Mouse (Mus musculus) kidney, adult 2 months (tissue): ENCODE data around the gene Mc1r. TPM values are rescaled to one million over a fixed set of nuclear protein-coding genes. Genes with fewer than 3 reads are reported as not detected.
A peak's percentile ranks its signal among the peaks of the same experiment; 100 is the strongest.

Experiments
- DNase-seq: peaks from one replicate; pipeline ENCODE4 v3.0.0; 2021
- H3K27ac ChIP-seq: fragments of 200-500 bp; 2 replicates; pipeline ENCODE4 v1.5.1; 2012; ENCODE audit warnings: low read depth, low read length, control low read depth, inconsistent platforms; ENCODE audit not compliant: insufficient read depth
- H3K27me3 ChIP-seq: fragments of 200-500 bp; replicated peaks from 2 replicates; pipeline ENCODE4 v1.6.1; 2012; ENCODE audit warnings: mild to moderate bottlenecking, moderate library complexity, low read length, inconsistent platforms; ENCODE audit not compliant: control insufficient read depth, insufficient read depth
- H3K36me3 ChIP-seq: fragments of 200-500 bp; 2 replicates; pipeline ENCODE4 v1.6.1; 2012; ENCODE audit warnings: mild to moderate bottlenecking, moderate library complexity, low read length, inconsistent platforms; ENCODE audit not compliant: control insufficient read depth, insufficient read depth
- H3K4me1 ChIP-seq: fragments of 200-500 bp; 2 replicates; pipeline ENCODE4 v1.6.1; 2011; ENCODE audit warnings: low read length; ENCODE audit not compliant: control insufficient read depth, insufficient read depth
- H3K4me3 ChIP-seq: fragments of 200-500 bp; 2 replicates; pipeline ENCODE4 v1.5.1; 2011; ENCODE audit warnings: mild to moderate bottlenecking, low read depth, low read length, control low read depth; ENCODE audit not compliant: insufficient read depth
- CTCF ChIP-seq: fragments of 200-500 bp; conservative IDR thresholded peaks from 2 replicates; pipeline ENCODE4 v1.5.1; 2011; ENCODE audit warnings: low read depth, mild to moderate bottlenecking, control low read depth, low read length, moderate library complexity, mixed read lengths; ENCODE audit not compliant: insufficient read depth, insufficient read length
- POLR2A ChIP-seq: fragments of 200-500 bp; IDR thresholded peaks from one replicate; pipeline ENCODE4 v1.6.1; 2011; ENCODE audit warnings: low read depth, low read length, control low read depth
- WGBS: fragments of 180-500 bp; shearing (Covaris S2); methylation state at CpG from one replicate; pipeline ENCODE4 v1.1.7; 2018; 5-methylcytosine and 5-hydroxymethylcytosine counted together
- polyA plus RNA-seq: library from polyadenylated mRNA; depleted of rRNA; stranded (reverse); fragments of >200 nt; gene quantifications from 2 replicates; pipeline ENCODE4 v1.2.3, GENCODE M21; 2012; rRNA removed

Mc1r gene
- polyA plus RNA-seq, result not detected in 2 replicates

DNA sequence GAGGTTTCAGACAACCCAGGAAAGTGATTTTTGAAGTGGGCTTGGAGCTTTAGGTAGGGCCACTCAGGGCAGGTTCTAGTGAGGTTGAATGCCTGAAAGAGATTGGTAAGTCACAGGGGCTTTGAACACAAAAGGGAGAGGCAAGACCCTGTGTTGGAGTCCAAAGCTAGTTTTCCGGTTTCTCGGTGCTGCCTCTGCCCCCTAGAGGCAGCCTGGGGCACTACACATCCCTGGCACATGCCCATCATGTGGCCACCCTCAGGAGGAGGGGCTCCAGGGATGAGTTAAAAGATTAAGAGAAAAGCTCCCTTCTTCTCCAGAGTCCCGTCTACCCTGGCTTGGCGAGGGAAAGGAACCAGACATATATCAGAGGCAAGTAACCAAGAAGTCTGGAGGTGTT is at the start of gene Mc1r:
Gene Mc1r (plus strand): TSS at position 322 of the 400 bp plus-strand sequence.
- no peak within 1 kb of the TSS for H3K4me3 ChIP-seq
- TF ChIP-seq CTCF (peak; percentile 80), POLR2A (no peak)
- WGBS, result 14% methylated on average over 4 of the region's 4 CpGs
- H3K27ac ChIP-seq, result no peak within 1 kb of the TSS
- H3K27me3 ChIP-seq, result no peaks in the 10 kb centered on the region
- peak; percentile 64 for DNase-seq
- H3K4me1 ChIP-seq, result no peaks in the 10 kb centered on the region
- no peaks in the 10 kb centered on the region for H3K36me3 ChIP-seq

GRCm38 (mm10) chr8:123361082-123361739 is 45.7 kb upstream of the Mc1r start:
- Histone ChIP-seq H3K27me3 (no peaks in the 10 kb centered on the region), H3K36me3 (no peaks in the 10 kb centered on the region), H3K4me1 (no peaks in the 10 kb centered on the region; the same call in 1 of the 2 replicates), H3K4me3 (no peak overlapping the region), H3K27ac (no peak overlapping the region)
- peak; percentile 89 for DNase-seq
- no peak for TF ChIP-seq POLR2A
- peak; percentile 97; the same call in 1 of the 2 replicates for TF ChIP-seq CTCF
- WGBS, result 49% methylated on average over 12 of the region's 12 CpGs

DNA sequence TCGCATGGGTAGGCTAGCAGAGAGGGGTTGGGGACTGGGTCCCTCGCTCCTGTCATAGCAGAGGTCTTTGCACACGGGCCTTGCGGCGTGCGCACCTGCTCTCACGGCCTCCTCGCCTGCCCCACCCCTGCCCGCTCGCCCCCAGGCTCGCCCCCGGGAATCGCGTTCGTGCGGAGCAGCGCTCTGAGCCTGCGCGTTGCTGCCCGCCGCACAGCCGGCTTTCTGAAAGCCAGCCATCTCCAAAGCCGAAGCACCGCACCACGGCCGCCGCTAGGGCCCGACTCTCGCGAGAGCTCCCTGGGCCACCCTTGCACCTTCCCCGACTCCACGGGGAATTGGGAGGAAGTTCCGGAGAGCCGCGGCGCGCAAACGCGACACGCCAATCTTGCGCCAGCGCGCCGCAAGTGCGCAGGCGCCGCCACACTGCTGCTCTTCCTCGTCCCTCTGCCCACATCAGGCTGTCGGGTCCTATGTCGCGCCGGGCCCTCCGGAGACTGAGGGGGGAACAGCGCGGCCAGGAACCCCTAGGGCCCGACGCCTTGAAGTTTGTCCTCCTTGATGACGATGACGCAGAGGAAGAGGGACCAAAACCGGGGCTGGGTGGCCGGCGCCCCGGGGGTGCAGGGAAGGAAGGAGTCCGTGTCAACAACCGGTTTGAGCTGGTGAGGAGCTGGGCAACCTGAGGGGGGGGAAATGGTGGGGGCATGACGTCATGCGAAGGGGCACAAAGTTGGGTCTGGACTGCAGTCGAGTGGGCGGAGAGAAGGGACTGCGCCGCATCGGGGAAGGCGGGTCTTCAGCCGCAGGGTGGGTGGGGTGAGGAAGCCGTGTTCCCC is 33.3 kb upstream of the Mc1r start, which contains the start of gene Tcf25:
Gene Tcf25 (plus strand): TSS at position 351 of the 836 bp plus-strand sequence.
- WGBS, result under 1% methylated on average over 75 of the region's 75 CpGs

GRCm38 (mm10) chr8:123374239-123374578 is 32.7 kb upstream of the Mc1r start:
- WGBS, result under 1% methylated on average over 20 of the region's 20 CpGs
- H3K36me3 ChIP-seq, result no peaks in the 10 kb centered on the region
- H3K4me1 ChIP-seq, result peaks cover 5% of the 10 kb centered on the region; the same call in 1 of the 2 replicates
- TF ChIP-seq CTCF (no peak), POLR2A (peak; percentile 38)
- H3K4me3 ChIP-seq, result peak overlapping the region; percentile 76
- H3K27ac ChIP-seq, result peak overlapping the region; percentile 93
- no peaks in the 10 kb centered on the region for H3K27me3 ChIP-seq
- peak; percentile 96 for DNase-seq

More for the DNA sequence above, 33.3 kb upstream of the Mc1r start, which contains the start of gene Tcf25:
- peak within 1 kb of the TSS; percentile 93 for H3K27ac ChIP-seq
- peaks cover 5% of the 10 kb centered on the region; the same call in 1 of the 2 replicates for H3K4me1 ChIP-seq
- TF ChIP-seq CTCF, result peak; percentile 49; the same call in 1 of the 2 replicates
- peak; percentile 58 for TF ChIP-seq POLR2A
- H3K36me3 ChIP-seq, result no peaks in the 10 kb centered on the region
- peak; percentile 97 for DNase-seq
- H3K4me3 ChIP-seq, result peak within 1 kb of the TSS; percentile 76
- no peaks in the 10 kb centered on the region for H3K27me3 ChIP-seq

DNA sequence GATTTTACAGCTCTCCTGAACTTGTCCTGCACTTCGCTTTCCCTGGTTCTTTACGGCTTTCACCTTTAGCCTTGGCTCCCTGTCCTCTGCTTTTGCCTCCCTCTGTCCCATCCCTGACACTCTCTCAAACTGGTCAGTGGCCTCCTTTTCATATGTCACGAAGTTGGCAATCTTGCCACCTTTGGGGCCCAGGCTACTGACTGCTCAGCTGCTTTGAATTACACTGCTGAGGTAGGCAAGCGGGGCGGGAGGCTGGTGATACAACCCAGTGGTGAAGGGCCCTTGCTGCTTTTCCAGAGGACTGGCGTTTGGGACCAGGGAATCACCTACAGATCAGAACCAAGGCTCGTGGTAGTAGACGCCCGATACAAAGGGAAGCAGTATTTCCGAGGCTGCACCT is 31.2 kb upstream of the Mc1r start:
- peaks cover 5% of the 10 kb centered on the region; the same call in 1 of the 2 replicates for H3K4me1 ChIP-seq
- no peak overlapping the region for H3K27ac ChIP-seq
- H3K36me3 ChIP-seq, result no peaks in the 10 kb centered on the region
- no peak for TF ChIP-seq CTCF
- TF ChIP-seq POLR2A, result no peak
- H3K27me3 ChIP-seq, result no peaks in the 10 kb centered on the region
- 75% methylated on average over 10 of the region's 10 CpGs for WGBS
- no peak overlapping the region for H3K4me3 ChIP-seq
- DNase-seq, result no peak

GRCm38 (mm10) chr8:123376106-123376505 is 30.8 kb upstream of the Mc1r start:
- H3K36me3 ChIP-seq, result no peaks in the 10 kb centered on the region
- TF ChIP-seq POLR2A (no peak), CTCF (no peak)
- WGBS, result 72% methylated on average over 8 of the region's 8 CpGs

GRCm38 (mm10) chr8:123381711-123382110 is 25.2 kb upstream of the Mc1r start:
- H3K27me3 ChIP-seq, result no peaks in the 10 kb centered on the region
- TF ChIP-seq POLR2A, result no peak
- no peak for TF ChIP-seq CTCF
- DNase-seq, result no peak
- no peaks in the 10 kb centered on the region for H3K4me1 ChIP-seq
- no peak overlapping the region for H3K4me3 ChIP-seq
- H3K27ac ChIP-seq, result no peak overlapping the region
- WGBS, result 89% methylated on average over 4 of the region's 4 CpGs
- H3K36me3 ChIP-seq, result peaks cover 4% of the 10 kb centered on the region

More at GRCm38 (mm10) chr8:123376106-123376505, 30.8 kb upstream of the Mc1r start:
- no peak for DNase-seq
- H3K27me3 ChIP-seq, result no peaks in the 10 kb centered on the region
- H3K4me1 ChIP-seq, result peaks cover 5% of the 10 kb centered on the region; the same call in 1 of the 2 replicates
- no peak overlapping the region for H3K27ac ChIP-seq
- H3K4me3 ChIP-seq, result no peak overlapping the region
